Mouse (Mus musculus): ENCODE measurements at regions not wholly inside any gene's neighbourhood (a gene's known extent, or its start where the extent isn't known, plus 50 kb on each side); places are given as distances from the start of the nearest gene placed in this dataset.

DNA sequence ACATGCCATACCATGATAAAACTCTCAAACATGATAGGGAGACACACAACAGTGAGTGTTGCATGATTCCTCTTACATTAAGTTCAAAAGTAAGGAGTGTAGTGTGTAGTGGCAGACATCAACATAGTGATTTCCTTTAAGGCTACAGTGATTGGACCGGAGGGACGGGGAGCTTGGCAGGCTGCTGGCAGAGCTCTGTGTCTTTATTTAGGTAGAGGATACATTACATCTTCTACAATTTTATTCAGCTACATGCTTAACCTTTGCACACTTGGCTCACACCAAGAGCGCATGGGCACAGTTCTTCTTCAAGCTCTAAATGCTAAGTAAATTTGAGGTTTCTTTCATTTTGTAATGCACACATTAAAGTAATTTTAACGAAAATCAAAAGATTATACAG is 194.6 kb upstream of the Pter start:
- TF ChIP-seq CTCF (IDR thresholded peaks at IDR 0.05; ENCODE audit: insufficient read depth, low read length) (no peak), POLR2A (IDR thresholded peaks at IDR 0.05; ENCODE audit: borderline replicate concordance, extremely low read depth, low read depth, low read length) (no peak)

Data from lung, adult 2 months (tissue).